Mouse (Mus musculus): ENCODE results near the gene Crocc2.

- TF ChIP-seq CTCF (IDR thresholded peaks at IDR 0.05; ENCODE audit: low read depth) (no peak), EP300 (IDR thresholded peaks at IDR 0.05; ENCODE audit: low read depth) (no peak)
Measured at GRCm38 (mm10) chr1:93207536-93208064, 39.1 kb downstream of the Crocc2 start.
